Mouse (Mus musculus) lung, adult 2 months (tissue): Measurements from ENCODE around the gene Ccsap.
A peak's percentile ranks its signal among the peaks of the same experiment; 100 is the strongest.

Experiments used
- CTCF ChIP-seq: fragments of 200-500 bp; IDR thresholded peaks from 2 replicates; pipeline ENCODE4 v1.5.1; 2011; ENCODE audit warnings: mild to moderate bottlenecking, low read length, control low read depth; ENCODE audit not compliant: insufficient read depth
- POLR2A ChIP-seq: fragments of 200-500 bp; IDR thresholded peaks from 2 replicates; pipeline ENCODE4 v1.6.1; 2011; ENCODE audit warnings: low read depth, mild to moderate bottlenecking, control low read depth, low read length, borderline replicate concordance; ENCODE audit errors: extremely low read depth

GRCm38 (mm10) chr8:123835451-123835850 lies 24.6 kb downstream of the Ccsap start:
- TF ChIP-seq CTCF, result peak; percentile 68
- no peak for TF ChIP-seq POLR2A
